ENCODE assay signal across 8 mouse cellular contexts in the genomic region with DNA sequence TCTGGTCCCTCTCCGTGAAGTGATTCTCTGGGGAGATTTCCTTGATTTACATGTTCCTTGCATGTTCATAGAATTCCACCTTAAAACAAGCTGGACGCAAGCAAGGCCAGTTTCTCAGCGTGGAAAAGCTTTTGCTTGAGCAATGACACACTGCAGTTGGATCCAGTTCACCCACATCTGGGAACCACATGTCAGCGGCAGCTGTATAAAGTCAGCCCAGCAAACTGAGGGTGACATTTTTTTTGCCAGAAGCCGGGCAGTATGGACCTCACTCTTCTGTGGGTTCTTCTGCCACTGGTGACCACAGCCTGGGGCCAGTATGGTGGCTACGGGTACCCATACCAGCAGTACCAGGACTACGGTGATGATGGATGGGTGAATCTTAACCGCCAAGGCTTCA. TPM values are rescaled to one million over a fixed set of nuclear protein-coding genes. Genes with fewer than 3 reads are reported as not detected.
DNase-seq lines count a peak whose midpoint lies in the region; ATAC-seq and TF ChIP-seq lines count a peak whose summit lies in the region.

Gene Dpt, plus strand, starts transcription at position 174 of the 400 bp plus-strand sequence.

- H3K4me2 ChIP-seq in embryonic facial prominence, embryonic 11.5 days (ENCODE audit: low read depth, low read length), result no peak within 1 kb of the TSS
- no peak within 1 kb of the TSS for H3K4me2 ChIP-seq in midbrain, embryonic 16.5 days (ENCODE audit: low read length)

- TF ChIP-seq EP300 in heart, adult 2 months (IDR thresholded peaks at IDR 0.05; ENCODE audit: insufficient read depth, low read depth, low read length), result peak; percentile 88

- ATAC-seq in embryonic facial prominence, embryonic 11.5 days (replicated peaks; ENCODE audit: insufficient number of reproducible peaks, low FRiP score, low TSS enrichment, low read depth), result 0 out of 2 replicates have a peak, but pooled peaks have one; percentile 44
- no peak for ATAC-seq in midbrain, embryonic 16.5 days

- peak; percentile 27; the same call in 1 of the 2 replicates for TF ChIP-seq POLR2A in heart, adult 2 months (IDR thresholded peaks at IDR 0.05; ENCODE audit: insufficient read depth, low read depth, low read length)
- no peak for TF ChIP-seq POLR2A in olfactory bulb, adult 2 months (IDR thresholded peaks at IDR 0.05; ENCODE audit: insufficient read depth, low read depth, low read length)

- no peaks in the 10 kb centered on the region for H3K79me2 ChIP-seq in heart, adult 2 months (replicated peaks; ENCODE audit: control insufficient read depth, insufficient read depth, low read length)

- DNase-seq in heart, adult 2 months, result peak; percentile 75 to 78
- DNase-seq in heart, embryonic 10.5 days (ENCODE audit: low spot score), result no peak
- DNase-seq in embryonic facial prominence, embryonic 11.5 days (ENCODE audit: low spot score), result peak; percentile 50
- peak; percentile 65 to 72 for DNase-seq in heart, postnatal 14 days
- no peak for DNase-seq in frontal cortex, postnatal 10 days (ENCODE audit: low spot score in 2 of 2)
- no peak for DNase-seq in layer of hippocampus, postnatal 36 days

- H3K36me3 ChIP-seq in heart, adult 2 months (ENCODE audit: control insufficient read depth, insufficient read depth, low read length), result no peaks in the 10 kb centered on the region
- H3K36me3 ChIP-seq in heart, embryonic 10.5 days, result no peaks in the 10 kb centered on the region
- no peaks in the 10 kb centered on the region for H3K36me3 ChIP-seq in embryonic facial prominence, embryonic 11.5 days (replicated peaks; ENCODE audit: control insufficient read depth, insufficient read depth, low read depth, low read length)
- no peaks in the 10 kb centered on the region for H3K36me3 ChIP-seq in midbrain, embryonic 16.5 days (ENCODE audit: control insufficient read depth, insufficient read depth, low read length)

- 70% methylated on average over 8 of the region's 8 CpGs for WGBS in heart, adult 2 months
- WGBS in heart, embryonic 10.5 days, result 87% methylated on average over 8 of the region's 8 CpGs
- 69% methylated on average over 8 of the region's 8 CpGs for WGBS in embryonic facial prominence, embryonic 11.5 days
- 88% methylated on average over 8 of the region's 8 CpGs for whole genome bisulfite sequencing in olfactory bulb, adult 2 months
- WGBS in midbrain, embryonic 16.5 days, result 95% methylated on average over 8 of the region's 8 CpGs

- peak within 1 kb of the TSS; percentile 77 for H3K27ac ChIP-seq in heart, adult 2 months
- H3K27ac ChIP-seq in heart, embryonic 10.5 days, result no peak within 1 kb of the TSS
- no peak within 1 kb of the TSS for H3K27ac ChIP-seq in embryonic facial prominence, embryonic 11.5 days (replicated peaks; ENCODE audit: low read depth, low read length)
- H3K27ac ChIP-seq in olfactory bulb, adult 2 months (ENCODE audit: insufficient read depth, low read depth, low read length), result peak within 1 kb of the TSS; percentile 97; the same call in 1 of the 2 replicates
- no peak within 1 kb of the TSS for H3K27ac ChIP-seq in midbrain, embryonic 16.5 days (ENCODE audit: low read length)

- no peak for TF ChIP-seq CTCF in heart, adult 2 months (IDR thresholded peaks at IDR 0.05)
- TF ChIP-seq CTCF in olfactory bulb, adult 2 months (IDR thresholded peaks at IDR 0.05; ENCODE audit: insufficient read depth, low read depth, low read length), result no peak

- intact Hi-C loops in heart, adult 2 months (cut with DNase I), result loop anchor here (1.0 to 5.0 kb wide), 2 partner anchors 26 to 39 kb away; no protein-coding TSS in a partner anchor
- intact Hi-C loops in heart, postnatal 14 days (cut with DNase I), result no loop called here

- H3K9ac ChIP-seq in heart, adult 2 months (ENCODE audit: low read depth, low read length), result peak within 1 kb of the TSS; percentile 46
- H3K9ac ChIP-seq in embryonic facial prominence, embryonic 11.5 days (replicated peaks; ENCODE audit: low read length), result no peak within 1 kb of the TSS
- no peak within 1 kb of the TSS for H3K9ac ChIP-seq in midbrain, embryonic 16.5 days (ENCODE audit: low read depth, low read length)

- H3K4me1 ChIP-seq in heart, adult 2 months (ENCODE audit: control insufficient read depth, insufficient read depth, low read length), result no peaks in the 10 kb centered on the region
- H3K4me1 ChIP-seq in heart, embryonic 10.5 days, result peaks cover 4% of the 10 kb centered on the region; the same call in 1 of the 2 replicates
- H3K4me1 ChIP-seq in embryonic facial prominence, embryonic 11.5 days (ENCODE audit: control insufficient read depth, insufficient read depth, low read length), result no peaks in the 10 kb centered on the region
- H3K4me1 ChIP-seq in olfactory bulb, adult 2 months (ENCODE audit: control insufficient read depth, insufficient read depth, low read length), result peaks cover 19% of the 10 kb centered on the region
- no peaks in the 10 kb centered on the region for H3K4me1 ChIP-seq in midbrain, embryonic 16.5 days (ENCODE audit: control insufficient read depth, insufficient read depth, low read length)

- no peaks in the 10 kb centered on the region for H3K27me3 ChIP-seq in heart, adult 2 months (ENCODE audit: control insufficient read depth, insufficient read depth, low read length)
- no peaks in the 10 kb centered on the region for H3K27me3 ChIP-seq in heart, embryonic 10.5 days (ENCODE audit: insufficient read depth, poor library complexity, severe bottlenecking)
- H3K27me3 ChIP-seq in embryonic facial prominence, embryonic 11.5 days (ENCODE audit: control insufficient read depth, insufficient read depth, low read length), result no peaks in the 10 kb centered on the region
- no peaks in the 10 kb centered on the region for H3K27me3 ChIP-seq in midbrain, embryonic 16.5 days (ENCODE audit: control insufficient read depth, insufficient read depth, low read depth, low read length)

- no peaks in the 10 kb centered on the region for H3K9me3 ChIP-seq in heart, embryonic 10.5 days
- no peaks in the 10 kb centered on the region for H3K9me3 ChIP-seq in embryonic facial prominence, embryonic 11.5 days (replicated peaks; ENCODE audit: control insufficient read depth, low read length)
- no peaks in the 10 kb centered on the region for H3K9me3 ChIP-seq in midbrain, embryonic 16.5 days (replicated peaks; ENCODE audit: control insufficient read depth, low read length, poor library complexity, severe bottlenecking)

- peak within 1 kb of the TSS; percentile 40 for H3K4me3 ChIP-seq in heart, adult 2 months
- H3K4me3 ChIP-seq in heart, embryonic 10.5 days, result no peak within 1 kb of the TSS
- H3K4me3 ChIP-seq in embryonic facial prominence, embryonic 11.5 days (ENCODE audit: low read depth, low read length), result no peak within 1 kb of the TSS
- no peak within 1 kb of the TSS for H3K4me3 ChIP-seq in olfactory bulb, adult 2 months (ENCODE audit: insufficient read depth, low read depth, low read length)
- H3K4me3 ChIP-seq in midbrain, embryonic 16.5 days (ENCODE audit: low read depth, low read length), result no peak within 1 kb of the TSS

RNA-seq across cellular contexts. Expression of gene Dpt, which starts in this region (rescaled TPM):
- 100 to 1,000 TPM in 1 of 2 experiments, 10 to 100 TPM in 1; 89.3 to 108 TPM for total RNA-seq in heart, adult 2 months (2021)
- 69.7 and 129 TPM in 2 replicates for polyA plus RNA-seq in heart, adult 2 months (2012; rRNA removed)
- 0.07 TPM in 1 of 2 replicates, not detected in the other for polyA plus RNA-seq in heart, embryonic 10.5 days (2016; fragmentation: Nextera tagmentation; extraction: Ambion mirVana)
- 0.15 and 0.20 TPM in 2 replicates for polyA plus RNA-seq in embryonic facial prominence, embryonic 11.5 days (2014; fragmentation: Nextera tagmentation; extraction: Ambion mirVana)
- 100 to 1,000 TPM; 149 to 156 TPM for total RNA-seq in heart, postnatal 14 days (2021)
- polyA plus RNA-seq in olfactory bulb, adult 2 months (2012; ENCODE audit: insufficient read depth, insufficient read length, low replicate concordance, missing spikeins), result not detected in 2 replicates
- total RNA-seq in layer of hippocampus, postnatal 36 days (2021), result under 1 TPM; 0.23 to 0.32 TPM
- polyA plus RNA-seq in midbrain, embryonic 16.5 days (2015; fragmentation: Nextera tagmentation; extraction: Ambion mirVana), result 0.11 and 0.38 TPM in 2 replicates

Comparison
In these comparisons a context has a peak if more than half of its experiments do, and no peak if none do; other contexts are left out.
1. RNA of gene Dpt (total RNA-seq): 149 to 156 TPM in heart, postnatal 14 days and 89.3 to 108 TPM in heart, adult 2 months; 0.23 to 0.32 TPM in layer of hippocampus, postnatal 36 days; every median in the first group is over 10 times any median in the second.
2. RNA of gene Dpt (polyA plus RNA-seq): 69.7 to 129 TPM in heart, adult 2 months; 0.11 to 0.38 TPM in midbrain, embryonic 16.5 days, 0.15 to 0.20 TPM in embryonic facial prominence, embryonic 11.5 days, 0.07 TPM in heart, embryonic 10.5 days and not detected in olfactory bulb, adult 2 months; every median in the first group is over 10 times any median in the second.
3. DNase-seq: peak in heart, adult 2 months (2 of 2) and heart, postnatal 14 days (2 of 2); none in heart, embryonic 10.5 days (single experiment), frontal cortex, postnatal 10 days (0 of 2) and layer of hippocampus, postnatal 36 days (0 of 2).
4. H3K27ac ChIP-seq: peak in heart, adult 2 months (single experiment) and olfactory bulb, adult 2 months (single experiment); none in heart, embryonic 10.5 days (single experiment), embryonic facial prominence, embryonic 11.5 days (single experiment) and midbrain, embryonic 16.5 days (single experiment).
5. Peak in DNase-seq and ATAC-seq in embryonic facial prominence, embryonic 11.5 days; RNA of the gene not detected or under 1 TPM.